Comparison of ENCODE assay signal across 7 mouse cellular contexts in genomic region chr12:41023511-41024421, GRCm38 (mm10). TPM values are rescaled to one million over a fixed set of nuclear protein-coding genes. Genes with fewer than 3 reads are reported as not detected.
DNase-seq lines count a peak whose midpoint lies in the region; ATAC-seq and TF ChIP-seq lines count a peak whose summit lies in the region.

Immp2l (plus strand) TSS chr12:41024090.

- peak within 1 kb of the TSS; percentile 81 for H3K9ac ChIP-seq in intestine, postnatal 0 days (ENCODE audit: low read depth, low read length)
- H3K9ac ChIP-seq in midbrain, embryonic 12.5 days (replicated peaks): peak within 1 kb of the TSS; percentile 81

- H3K9me3 ChIP-seq in embryonic facial prominence, embryonic 10.5 days: no peaks in the 10 kb centered on the region
- no peaks in the 10 kb centered on the region for H3K9me3 ChIP-seq in intestine, postnatal 0 days (ENCODE audit: control insufficient read depth)
- no peaks in the 10 kb centered on the region for H3K9me3 ChIP-seq in midbrain, embryonic 12.5 days

- WGBS in embryonic facial prominence, embryonic 10.5 days: 4% methylated on average over 68 of the region's 68 CpGs
- 3% methylated on average over 65 of the region's 68 CpGs for WGBS in intestine, postnatal 0 days
- 3% methylated on average over 62 of the region's 68 CpGs for WGBS in midbrain, embryonic 12.5 days
- 1% methylated on average over 66 of the region's 68 CpGs for WGBS in small intestine, adult 2 months

- no peak for TF ChIP-seq POLR2A in small intestine, adult 2 months (IDR thresholded peaks at IDR 0.05; ENCODE audit: low read depth, low read length)

- peak; percentile 96 for ATAC-seq in intestine, postnatal 0 days
- peak; percentile 97 for ATAC-seq in midbrain, embryonic 12.5 days (ENCODE audit: low FRiP score, low read depth)

- peak within 1 kb of the TSS; percentile 89 for H3K27ac ChIP-seq in embryonic facial prominence, embryonic 10.5 days (replicated peaks)
- peak within 1 kb of the TSS; percentile 88 for H3K27ac ChIP-seq in intestine, postnatal 0 days (ENCODE audit: low read depth, low read length)
- peak within 1 kb of the TSS; percentile 30; the same call in 1 of the 2 replicates for H3K27ac ChIP-seq in midbrain, embryonic 12.5 days (replicated peaks)
- H3K27ac ChIP-seq in small intestine, adult 2 months (ENCODE audit: insufficient read depth, low read depth, low read length): peak within 1 kb of the TSS; percentile 85

- TF ChIP-seq CTCF in intestine, postnatal 0 days (IDR thresholded peaks at IDR 0.05; ENCODE audit: low read depth): no peak
- TF ChIP-seq CTCF in small intestine, adult 2 months (IDR thresholded peaks at IDR 0.05; ENCODE audit: extremely low read depth, insufficient read length, insufficient replicate concordance, low read depth, low read length): no peak

- H3K4me3 ChIP-seq in embryonic facial prominence, embryonic 10.5 days: peak within 1 kb of the TSS; percentile 79
- H3K4me3 ChIP-seq in intestine, postnatal 0 days (ENCODE audit: low read depth, low read length): peak within 1 kb of the TSS; percentile 83
- peak within 1 kb of the TSS; percentile 69 for H3K4me3 ChIP-seq in midbrain, embryonic 12.5 days
- H3K4me3 ChIP-seq in small intestine, adult 2 months (ENCODE audit: low read depth, low read length): peak within 1 kb of the TSS; percentile 82

- peaks cover 7% of the 10 kb centered on the region; the same call in 1 of the 2 replicates for H3K4me1 ChIP-seq in embryonic facial prominence, embryonic 10.5 days
- H3K4me1 ChIP-seq in intestine, postnatal 0 days (replicated peaks; ENCODE audit: control insufficient read depth, insufficient read depth, low read length): no peaks in the 10 kb centered on the region
- H3K4me1 ChIP-seq in midbrain, embryonic 12.5 days: no peaks in the 10 kb centered on the region
- H3K4me1 ChIP-seq in small intestine, adult 2 months (ENCODE audit: control insufficient read depth, insufficient read depth, insufficient read length, low read length): peaks cover 5% of the 10 kb centered on the region; the same call in 1 of the 2 replicates

- peak; percentile 98 for DNase-seq in adrenal gland, postnatal 10 days
- peak; percentile 96 for DNase-seq in embryonic facial prominence, embryonic 10.5 days (ENCODE audit: low spot score)
- DNase-seq in gonadal fat pad, adult 2 months (ENCODE audit: low read depth): peak; percentile 63
- peak; percentile 94 for DNase-seq in left cerebral cortex, postnatal 4 days

- no peaks in the 10 kb centered on the region for H3K36me3 ChIP-seq in embryonic facial prominence, embryonic 10.5 days (replicated peaks)
- no peaks in the 10 kb centered on the region for H3K36me3 ChIP-seq in intestine, postnatal 0 days (ENCODE audit: control insufficient read depth, insufficient read depth)
- H3K36me3 ChIP-seq in midbrain, embryonic 12.5 days: no peaks in the 10 kb centered on the region
- H3K36me3 ChIP-seq in small intestine, adult 2 months (ENCODE audit: control insufficient read depth, insufficient read depth, low read length): no peaks in the 10 kb centered on the region

- no peaks in the 10 kb centered on the region for H3K27me3 ChIP-seq in embryonic facial prominence, embryonic 10.5 days (replicated peaks; ENCODE audit: low read depth, poor library complexity, severe bottlenecking)
- H3K27me3 ChIP-seq in intestine, postnatal 0 days (replicated peaks; ENCODE audit: control insufficient read depth, insufficient read depth, low read length): no peaks in the 10 kb centered on the region
- H3K27me3 ChIP-seq in midbrain, embryonic 12.5 days: no peaks in the 10 kb centered on the region
- no peaks in the 10 kb centered on the region for H3K27me3 ChIP-seq in small intestine, adult 2 months (ENCODE audit: control insufficient read depth, insufficient read depth, low read length)

- H3K4me2 ChIP-seq in intestine, postnatal 0 days (replicated peaks; ENCODE audit: low read depth): peak within 1 kb of the TSS; percentile 92
- peak within 1 kb of the TSS; percentile 75 for H3K4me2 ChIP-seq in midbrain, embryonic 12.5 days (replicated peaks)

- intact Hi-C loops in left cerebral cortex, postnatal 4 days (cut with DNase I): loop anchor here (10.0 kb wide), 2 partner anchors 179 to 461 kb away; partner anchors contain the start of gene Lrrn3

RNA-seq across cellular contexts. Expression of gene Immp2l, which starts in this region (rescaled TPM):
- 10 to 100 TPM; 28.8 to 42.1 TPM for total RNA-seq in adrenal gland, postnatal 10 days (2021)
- polyA plus RNA-seq in embryonic facial prominence, embryonic 10.5 days (2016; fragmentation: Nextera tagmentation; extraction: Ambion mirVana): 10.7 and 14.2 TPM in 2 replicates
- polyA plus RNA-seq in gonadal fat pad, adult 2 months (2012; rRNA removed): 6.2 and 8.4 TPM in 2 replicates
- 30.5 and 35.1 TPM in 2 replicates for polyA plus RNA-seq in intestine, postnatal 0 days (2015; fragmentation: Nextera tagmentation; extraction: Ambion mirVana)
- total RNA-seq in left cerebral cortex, postnatal 4 days (2021): 1 to 10 TPM; 3.6 to 3.9 TPM
- polyA plus RNA-seq in midbrain, embryonic 12.5 days (2016; fragmentation: Nextera tagmentation; extraction: Ambion mirVana): 8.5 and 10.7 TPM in 2 replicates
- 0.75 and 2.8 TPM in 2 replicates for polyA plus RNA-seq in small intestine, adult 2 months (2012; rRNA removed)

Comparison
In these comparisons a context has a peak if more than half of its experiments do, and no peak if none do; other contexts are left out.
1. Peak in every context shown above with its lines: DNase-seq, ATAC-seq, H3K4me3 ChIP-seq and H3K27ac ChIP-seq.
2. RNA of gene Immp2l (total RNA-seq): 28.8 to 42.1 TPM in adrenal gland, postnatal 10 days; 3.6 to 3.9 TPM in left cerebral cortex, postnatal 4 days; every median in the first group is over 4 times any median in the second.
3. H3K27ac ChIP-seq: peak in every context shown above with its lines; median percentile 89 in embryonic facial prominence, embryonic 10.5 days; 88 in intestine, postnatal 0 days; 85 in small intestine, adult 2 months; 30 in midbrain, embryonic 12.5 days.